Mouse (Mus musculus) testis, adult 2 months (tissue): ENCODE measurements at regions not wholly inside any gene's neighbourhood (a gene's known extent, or its start where the extent isn't known, plus 50 kb on each side); places are given as distances from the start of the nearest gene placed in this dataset.

ENCODE experiments used
- H3K27ac ChIP-seq: fragments of 200-500 bp; 2 replicates; pipeline ENCODE4 v1.5.1; 2012; ENCODE audit warnings: low read depth, low read length; ENCODE audit not compliant: control insufficient read depth, insufficient read depth
- H3K27me3 ChIP-seq: fragments of 200-500 bp; 2 replicates; pipeline ENCODE4 v1.6.1; 2012; ENCODE audit warnings: mild to moderate bottlenecking, low read length, moderate library complexity; ENCODE audit not compliant: control insufficient read depth, insufficient read depth
- H3K36me3 ChIP-seq: fragments of 200-500 bp; 2 replicates; pipeline ENCODE4 v1.6.1; 2012; ENCODE audit warnings: mild to moderate bottlenecking, low read length; ENCODE audit not compliant: control insufficient read depth, insufficient read depth
- H3K4me1 ChIP-seq: fragments of 200-500 bp; 2 replicates; pipeline ENCODE4 v1.6.1; 2012; ENCODE audit warnings: low read length; ENCODE audit not compliant: control insufficient read depth, insufficient read depth
- H3K4me3 ChIP-seq: fragments of 200-500 bp; 2 replicates; pipeline ENCODE4 v1.5.1; 2012; ENCODE audit warnings: low read depth, mild to moderate bottlenecking, low read length, moderate library complexity, mixed read lengths; ENCODE audit not compliant: control insufficient read depth
- CTCF ChIP-seq: fragments of 200-500 bp; IDR thresholded peaks from 2 replicates; pipeline ENCODE4 v1.5.1; 2012; ENCODE audit warnings: low read depth, mild to moderate bottlenecking, inconsistent platforms, low read length, moderate library complexity; ENCODE audit not compliant: control insufficient read depth, insufficient read depth, insufficient replicate concordance
- POLR2A ChIP-seq: fragments of 200-500 bp; IDR thresholded peaks from 2 replicates; pipeline ENCODE4 v1.6.1; 2012; ENCODE audit warnings: low read depth, mild to moderate bottlenecking, inconsistent platforms, low read length, moderate library complexity; ENCODE audit not compliant: control insufficient read depth

DNA sequence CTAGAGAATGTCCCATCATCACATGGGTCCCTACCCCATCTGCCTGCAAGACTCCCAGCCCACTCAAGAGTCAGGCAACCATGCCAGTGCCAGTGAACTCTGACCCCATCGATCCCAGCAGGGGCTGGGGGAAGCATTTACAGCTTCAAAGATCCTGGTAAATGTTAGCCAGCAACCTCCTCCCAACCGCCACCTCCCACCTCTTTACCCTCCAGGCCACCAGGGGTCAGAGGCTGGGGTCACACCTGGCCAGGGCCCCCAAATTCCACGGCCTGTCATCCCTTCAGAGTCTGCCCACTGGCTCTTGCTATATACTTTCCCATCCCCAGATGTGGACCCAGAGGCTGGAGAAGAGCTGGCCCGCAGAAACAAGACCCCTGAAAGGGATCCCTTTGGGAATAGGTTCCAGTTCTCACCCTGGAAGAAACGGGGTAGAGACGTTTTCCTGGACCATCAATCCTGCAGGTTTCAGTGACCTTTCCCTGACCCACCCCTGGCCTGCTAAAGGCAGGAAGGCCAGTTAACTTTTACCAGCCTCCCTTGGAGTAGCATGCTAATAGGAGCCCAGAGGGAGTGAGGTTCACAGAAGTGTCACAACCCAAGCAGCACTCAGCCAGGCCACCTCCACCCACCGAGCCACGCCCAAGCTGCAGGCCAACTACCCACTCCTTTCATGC is 132.9 kb upstream of the Zfp703 start:
- no peaks in the 10 kb centered on the region for H3K27me3 ChIP-seq
- H3K4me3 ChIP-seq: no peak overlapping the region
- H3K27ac ChIP-seq: no peak overlapping the region
- TF ChIP-seq CTCF: no peak
- no peak for TF ChIP-seq POLR2A
- no peaks in the 10 kb centered on the region for H3K36me3 ChIP-seq
- H3K4me1 ChIP-seq: peaks cover 10% of the 10 kb centered on the region

DNA sequence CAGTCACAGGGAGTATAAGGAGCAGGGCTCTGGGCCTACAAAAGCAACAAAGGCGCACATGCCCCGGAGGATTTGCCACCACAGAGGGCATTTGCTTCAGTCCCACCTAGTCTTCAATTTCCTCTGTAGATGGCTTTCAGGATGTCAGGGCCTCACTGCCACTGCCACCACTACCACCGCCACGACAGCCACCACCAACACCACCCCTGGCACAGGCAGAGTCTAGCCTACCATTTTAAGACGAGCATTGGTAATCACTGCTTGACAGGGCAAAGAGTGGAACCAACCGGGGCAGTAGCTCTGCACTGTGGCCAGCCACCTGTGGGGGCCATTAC is 132.3 kb upstream of the Zfp703 start:
- no peak overlapping the region for H3K4me3 ChIP-seq
- H3K27ac ChIP-seq: no peak overlapping the region
- H3K27me3 ChIP-seq: no peaks in the 10 kb centered on the region
- TF ChIP-seq CTCF (no peak), POLR2A (no peak)
- H3K4me1 ChIP-seq: peaks cover 10% of the 10 kb centered on the region
- no peaks in the 10 kb centered on the region for H3K36me3 ChIP-seq

DNA sequence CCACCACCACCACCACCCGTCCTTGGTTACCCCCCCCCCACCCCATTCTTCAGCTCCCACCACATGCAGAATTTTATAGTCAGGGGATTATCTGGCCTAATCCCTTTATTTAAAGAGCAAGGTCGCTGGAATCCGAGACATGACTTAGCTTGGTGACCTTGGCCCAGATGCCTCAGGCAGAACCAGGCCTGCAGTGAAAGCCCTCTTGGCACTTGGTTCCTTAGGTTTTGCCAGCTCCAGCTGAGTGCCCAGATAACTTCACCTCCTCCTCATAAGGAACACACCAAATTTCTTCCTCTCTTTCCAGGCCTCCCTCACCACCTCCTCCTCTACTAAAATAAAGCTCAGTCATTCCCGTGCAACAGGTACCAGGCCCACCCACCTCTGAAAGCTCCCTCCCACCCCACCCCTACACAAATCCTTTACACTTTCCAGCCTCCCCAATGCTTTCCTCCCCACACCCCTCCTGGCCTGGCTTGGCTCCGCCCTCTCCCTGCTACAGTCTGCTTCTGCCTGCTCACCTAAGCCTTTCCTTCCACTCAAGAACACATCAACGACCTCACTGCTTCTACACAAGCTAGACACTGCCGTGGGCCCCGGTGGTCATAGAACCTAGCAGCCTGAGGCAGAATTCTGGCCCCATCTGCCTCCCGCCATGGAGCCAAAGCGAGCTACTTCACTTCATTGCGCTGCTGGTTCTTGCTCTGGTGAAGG is 131.5 kb upstream of the Zfp703 start:
- H3K4me1 ChIP-seq: peaks cover 10% of the 10 kb centered on the region
- TF ChIP-seq CTCF (no peak), POLR2A (no peak)
- no peak overlapping the region for H3K4me3 ChIP-seq
- no peak overlapping the region for H3K27ac ChIP-seq
- H3K36me3 ChIP-seq: no peaks in the 10 kb centered on the region
- no peaks in the 10 kb centered on the region for H3K27me3 ChIP-seq

DNA sequence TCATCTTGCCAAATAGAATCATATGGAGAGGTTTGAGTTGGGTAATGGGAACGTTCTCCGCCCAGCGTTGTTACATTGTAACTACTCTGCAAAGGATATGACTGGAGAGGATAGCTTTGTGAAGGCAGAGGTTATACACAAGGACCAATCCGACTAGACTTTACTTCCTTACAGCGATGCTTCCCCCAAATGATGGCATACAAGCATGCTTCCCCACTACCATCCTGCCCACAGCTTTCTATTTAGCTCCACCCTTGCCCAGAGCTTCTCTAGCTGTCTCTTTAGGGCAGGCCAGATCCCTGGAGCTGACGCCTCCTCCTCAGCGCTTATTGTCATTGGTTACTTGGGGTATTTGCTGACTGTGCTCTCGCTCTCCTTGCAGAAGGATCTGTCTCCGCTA is 130.1 kb upstream of the Zfp703 start:
- no peaks in the 10 kb centered on the region for H3K36me3 ChIP-seq
- no peaks in the 10 kb centered on the region for H3K27me3 ChIP-seq
- no peak for TF ChIP-seq POLR2A
- TF ChIP-seq CTCF: no peak
- H3K4me3 ChIP-seq: no peak overlapping the region
- H3K27ac ChIP-seq: no peak overlapping the region
- peaks cover 10% of the 10 kb centered on the region for H3K4me1 ChIP-seq

DNA sequence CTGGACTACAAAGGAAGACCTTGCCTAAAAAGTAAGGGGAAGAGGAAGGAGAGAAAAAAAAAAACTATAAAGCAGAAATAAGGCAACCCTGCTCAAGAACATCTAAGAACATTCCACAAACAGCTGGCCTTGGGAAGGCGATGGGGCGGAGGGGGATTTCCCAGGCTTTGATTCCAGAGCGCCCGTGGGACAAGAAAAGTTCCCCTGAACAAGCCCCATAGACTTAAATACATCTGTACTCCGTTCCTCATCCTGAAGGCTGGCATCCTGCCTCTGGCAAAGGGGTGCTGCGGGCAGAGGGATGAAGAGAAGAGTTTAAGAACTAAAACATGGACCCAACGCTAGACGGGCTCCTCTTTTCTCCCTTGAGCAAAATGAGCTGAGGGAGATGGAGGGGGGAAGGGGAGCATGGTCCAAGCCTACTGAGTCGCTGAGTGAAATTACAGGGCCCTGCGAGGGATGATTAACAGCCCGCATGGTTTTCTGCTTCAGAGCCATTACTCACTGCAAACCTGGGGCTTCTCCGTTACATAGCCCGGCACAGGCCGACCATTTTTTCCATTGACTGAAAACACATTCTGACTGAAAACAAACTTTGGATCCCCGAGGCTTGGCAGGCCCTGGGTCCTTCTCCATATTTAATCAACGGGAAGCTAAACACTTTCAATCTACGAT is 128.9 kb upstream of the Zfp703 start:
- Histone ChIP-seq H3K36me3 (no peaks in the 10 kb centered on the region), H3K4me1 (peaks cover 10% of the 10 kb centered on the region), H3K27me3 (no peaks in the 10 kb centered on the region), H3K4me3 (no peak overlapping the region), H3K27ac (no peak overlapping the region)
- no peak for TF ChIP-seq CTCF
- TF ChIP-seq POLR2A: no peak

DNA sequence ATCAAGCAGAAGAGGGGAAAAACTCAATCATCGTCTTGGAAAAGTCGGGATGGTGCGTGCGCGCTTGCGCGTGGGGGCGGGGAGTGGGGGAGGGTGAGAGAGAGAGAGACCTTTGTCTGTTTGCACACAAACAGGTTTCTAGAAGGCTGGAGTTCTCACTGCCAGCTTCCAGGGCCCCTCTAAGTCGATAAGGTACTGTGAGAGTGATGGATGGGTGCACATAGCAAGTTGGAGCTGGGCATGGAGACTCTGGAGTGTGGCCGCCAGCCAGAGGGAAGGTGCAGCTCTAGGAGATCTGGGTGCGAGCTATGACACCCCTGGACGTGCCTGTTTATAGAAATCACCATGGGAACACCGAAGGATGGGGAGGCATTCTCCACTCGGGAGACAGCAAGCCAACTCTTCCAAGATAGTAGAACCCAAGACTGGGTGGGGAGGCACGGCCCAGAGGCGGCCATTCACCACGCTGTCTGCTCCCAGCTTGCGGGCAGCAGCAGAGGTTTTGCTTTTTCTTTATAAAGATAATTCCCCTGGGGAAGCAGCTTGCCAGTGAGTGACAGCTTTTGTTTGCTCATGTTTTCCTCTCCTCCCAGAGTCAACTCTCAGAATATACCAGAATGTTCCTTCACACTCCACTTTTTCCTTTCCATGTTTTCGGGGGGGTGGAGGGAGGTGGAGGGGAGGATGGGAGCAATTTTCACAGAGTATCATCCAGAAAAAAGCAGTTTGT is 128.0 kb upstream of the Zfp703 start:
- no peaks in the 10 kb centered on the region for H3K36me3 ChIP-seq
- TF ChIP-seq CTCF: no peak
- no peak for TF ChIP-seq POLR2A
- no peaks in the 10 kb centered on the region for H3K27me3 ChIP-seq
- H3K27ac ChIP-seq: no peak overlapping the region
- H3K4me1 ChIP-seq: peaks cover 10% of the 10 kb centered on the region
- no peak overlapping the region for H3K4me3 ChIP-seq
